Mouse (Mus musculus) CH12.LX (cell line): Measurements from ENCODE around the gene Cacnb3. TPM values are rescaled to one million over a fixed set of nuclear protein-coding genes. Genes with fewer than 3 reads are reported as not detected.

ENCODE experiments used
- DNase-seq: peaks from one replicate; pipeline ENCODE4 v3.0.0-alpha.2; 2013; ENCODE audit errors: extremely low read depth
- H3K27ac ChIP-seq: 2 replicates; pipeline ENCODE4 v1.5.1; 2012; ENCODE audit warnings: low read depth, mild to moderate bottlenecking, control low read depth, moderate library complexity; ENCODE audit not compliant: insufficient read depth
- H3K27me3 ChIP-seq: replicated peaks from 2 replicates; pipeline ENCODE3; 2012; ENCODE audit warnings: inconsistent platforms
- H3K36me3 ChIP-seq, 2 experiments: replicated peaks in 1 of 2; 2 replicates each; pipeline versions ENCODE3 to v1.6.1; 2012; ENCODE audit warnings: inconsistent platforms in 1 of 2, low read length in 1 of 2, mild to moderate bottlenecking in 1 of 2, mixed read lengths in 1 of 2, moderate library complexity in 1 of 2; ENCODE audit not compliant: control insufficient read depth in 1 of 2, insufficient read depth in 1 of 2
- H3K4me1 ChIP-seq, 2 experiments: 2 replicates each; pipeline ENCODE4 v1.6.1; 2012; ENCODE audit warnings: inconsistent platforms in 1 of 2, moderate library complexity in 1 of 2; ENCODE audit not compliant: insufficient read depth in 2 of 2, control insufficient read depth in 1 of 2
- H3K4me2 ChIP-seq: 2 replicates; pipeline ENCODE4 v1.6.1; 2012; ENCODE audit warnings: low read depth, mild to moderate bottlenecking, control low read depth; ENCODE audit not compliant: poor library complexity, insufficient read depth, severe bottlenecking
- H3K4me3 ChIP-seq, 3 experiments: fragments of 150-350 bp in 1 of 3; sonication (generic) in 1 of 3; replicated peaks in 1 of 3; 2 replicates each; pipeline versions ENCODE3 to v1.5.1; 2011 to 2012; ENCODE audit warnings: low read depth in 2 of 3, low read length in 2 of 3, mild to moderate bottlenecking in 2 of 3, moderate library complexity in 2 of 3, control low read depth in 1 of 3, improper control_type of control experiment in 1 of 3, inconsistent platforms in 1 of 3, mixed read lengths in 1 of 3; ENCODE audit not compliant: poor library complexity in 1 of 3
- H3K79me2 ChIP-seq: replicated peaks from 2 replicates; pipeline ENCODE4 v1.6.1; 2012; ENCODE audit warnings: mild to moderate bottlenecking, moderate library complexity; ENCODE audit not compliant: control insufficient read depth, poor library complexity, insufficient read depth, severe bottlenecking; ENCODE audit errors: extremely low read depth
- H3K9ac ChIP-seq: 2 replicates; pipeline ENCODE4 v1.6.1; 2012; ENCODE audit warnings: low read depth, mild to moderate bottlenecking, control low read depth, moderate library complexity; ENCODE audit not compliant: insufficient read depth
- H3K9me3 ChIP-seq: replicated peaks from 2 replicates; pipeline ENCODE3; 2012; ENCODE audit warnings: low read length, inconsistent platforms, mixed read lengths
- CHD1 ChIP-seq: IDR thresholded peaks from 2 replicates; pipeline ENCODE4 v1.6.1; 2012; ENCODE audit warnings: low read depth, low read length, improper control_type of control experiment, inconsistent platforms
- CTCF ChIP-seq, 2 experiments: IDR thresholded peaks in 1 of 2; conservative IDR thresholded peaks in 1 of 2; 2 replicates each; pipeline ENCODE4 v1.5.1; 2011 to 2012; ENCODE audit warnings: low read depth in 2 of 2, low read length in 2 of 2, improper control_type of control experiment in 1 of 2, inconsistent platforms in 1 of 2, mild to moderate bottlenecking in 1 of 2, moderate library complexity in 1 of 2
- ELF1 ChIP-seq: IDR thresholded peaks from 2 replicates; pipeline ENCODE4 v1.6.1; 2014; ENCODE audit warnings: low read depth, mild to moderate bottlenecking, inconsistent platforms, low read length, improper control_type of control experiment
- EP300 ChIP-seq: IDR thresholded peaks from 2 replicates; pipeline ENCODE4 v1.6.1; 2011; ENCODE audit warnings: low read length, improper control_type of control experiment
- GABPA ChIP-seq: IDR thresholded peaks from 2 replicates; pipeline ENCODE4 v1.6.1; 2012; ENCODE audit warnings: low read depth, low read length, improper control_type of control experiment, inconsistent platforms; ENCODE audit not compliant: insufficient replicate concordance
- JUN ChIP-seq: IDR thresholded peaks from 2 replicates; pipeline ENCODE4 v1.6.1; 2011; ENCODE audit warnings: low read depth, mild to moderate bottlenecking, low read length, improper control_type of control experiment, moderate library complexity; ENCODE audit not compliant: insufficient read depth
- JUND ChIP-seq: conservative IDR thresholded peaks from 2 replicates; pipeline ENCODE4 v1.6.1; 2011; ENCODE audit warnings: low read depth, low read length, improper control_type of control experiment
- MAZ ChIP-seq: IDR thresholded peaks from 2 replicates; pipeline ENCODE4 v1.6.1; 2012; ENCODE audit warnings: low read depth, mild to moderate bottlenecking, inconsistent platforms, low read length, improper control_type of control experiment, moderate library complexity
- MEF2A ChIP-seq: IDR thresholded peaks from 2 replicates; pipeline ENCODE4 v1.6.1; 2014; ENCODE audit warnings: low read depth, mild to moderate bottlenecking, inconsistent platforms, low read length, improper control_type of control experiment, borderline replicate concordance
- MXI1 ChIP-seq: IDR thresholded peaks from 2 replicates; pipeline ENCODE4 v1.6.1; 2011; ENCODE audit warnings: mild to moderate bottlenecking, low read depth, low read length, improper control_type of control experiment
- MYC ChIP-seq: IDR thresholded peaks from 2 replicates; pipeline ENCODE4 v1.6.1; 2011; ENCODE audit warnings: low read depth, mild to moderate bottlenecking, improper control_type of control experiment, low read length
- NRF1 ChIP-seq: IDR thresholded peaks from 2 replicates; pipeline ENCODE4 v1.6.1; 2014; ENCODE audit warnings: low read depth, mild to moderate bottlenecking, inconsistent platforms, low read length, improper control_type of control experiment, moderate library complexity
- PAX5 ChIP-seq: IDR thresholded peaks from 2 replicates; pipeline ENCODE4 v1.6.1; 2012; ENCODE audit warnings: low read length, inconsistent platforms, mixed read lengths
- RAD21 ChIP-seq: IDR thresholded peaks from 2 replicates; pipeline ENCODE4 v1.6.1; 2011; ENCODE audit warnings: low read depth, mild to moderate bottlenecking, low read length, improper control_type of control experiment, moderate library complexity
- RCOR1 ChIP-seq: conservative IDR thresholded peaks from 2 replicates; pipeline ENCODE4 v1.6.1; 2012; ENCODE audit warnings: low read depth, mild to moderate bottlenecking, inconsistent platforms, low read length, improper control_type of control experiment
- SMC3 ChIP-seq: IDR thresholded peaks from 2 replicates; pipeline ENCODE4 v1.6.1; 2011; ENCODE audit warnings: low read depth, low read length, improper control_type of control experiment
- USF1 ChIP-seq: IDR thresholded peaks from 2 replicates; pipeline ENCODE4 v1.6.1; 2014; ENCODE audit warnings: low read depth, mild to moderate bottlenecking, inconsistent platforms, low read length, improper control_type of control experiment
- ZKSCAN1 ChIP-seq: IDR thresholded peaks from 2 replicates; pipeline ENCODE4 v1.6.1; 2012; ENCODE audit warnings: low read depth, inconsistent platforms, low read length, improper control_type of control experiment, borderline replicate concordance
- ZMIZ1 ChIP-seq: IDR thresholded peaks from 2 replicates; pipeline ENCODE4 v1.6.1; 2012; ENCODE audit warnings: low read depth, mild to moderate bottlenecking, inconsistent platforms, low read length, improper control_type of control experiment
- dilution Hi-C: fragments of 300-500 bp; cut with MboI; formaldehyde crosslinking; loops from 2 replicates; pipeline ENCODE4 v1.14.3; 2020; ENCODE audit warnings: low sequenced_read_pairs; ENCODE audit not compliant: extremely low pct_unique_long_range_greater_than_20kb, extremely low pct_ligation_motif_present
- in situ Hi-C: fragments of 300-500 bp; cut with MboI; formaldehyde crosslinking; loops from 3 replicates; pipeline ENCODE4 v1.14.3; 2019; ENCODE audit warnings: low sequenced_read_pairs, low pct_ligation_motif_present, low pct_unique_long_range_greater_than_20kb, mixed read lengths
- polyA plus RNA-seq: library from polyadenylated mRNA; unstranded; fragments of >175 nt; gene quantifications from 2 replicates; pipeline ENCODE4 v1.2.1, GENCODE M21; 2012; ENCODE audit warnings: low read depth; ENCODE audit not compliant: insufficient read length
- total RNA-seq, 2 experiments: library from RNA; depleted of rRNA; stranded (reverse); fragments of 300-350 nt in 1 of 2; fragments of >200 nt in 1 of 2; gene quantifications; 2 replicates each; pipeline ENCODE4 v1.2.3; 2012 to 2014

Cacnb3 gene
- total RNA-seq (2012; rRNA removed) (2.9 and 4.3 TPM in 2 replicates), total RNA-seq (2014; rRNA removed) (2.3 and 2.5 TPM in 2 replicates), polyA plus RNA-seq (5.7 and 7.0 TPM in 2 replicates)

DNA sequence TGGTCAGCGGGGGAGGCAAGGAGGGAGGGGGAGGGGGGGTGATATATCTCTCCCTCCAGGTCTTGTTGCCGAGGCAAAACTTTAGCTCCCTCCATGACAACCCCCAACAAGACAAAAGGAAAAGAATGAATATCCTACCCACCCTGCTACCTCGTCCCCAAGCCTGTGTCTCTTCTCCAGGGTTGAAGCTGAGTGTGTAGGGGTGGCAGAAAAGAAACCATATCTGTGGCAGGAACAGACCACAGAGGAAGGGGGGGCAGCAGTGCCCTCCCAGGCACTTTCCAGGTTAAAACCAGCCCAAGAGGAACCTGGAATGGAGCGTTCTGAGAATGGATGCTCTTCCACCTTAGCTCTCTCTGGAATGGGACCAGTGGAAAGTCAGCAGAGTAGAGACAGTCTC is at the start of gene Cacnb3:
Cacnb3 (plus strand) TSS at position 301 of the 400 bp plus-strand sequence.
- Histone ChIP-seq H3K27me3 (peaks cover 95% of the 10 kb centered on the region), H3K9me3 (peaks cover 6% of the 10 kb centered on the region), H3K9ac (no peak within 1 kb of the TSS), H3K4me2 (peak within 1 kb of the TSS; percentile 23), H3K27ac (no peak within 1 kb of the TSS), H3K36me3 (no peaks in the 10 kb centered on the region), H3K4me1 (peaks cover 12 to 45% of the 10 kb centered on the region in 2 experiments), H3K4me3 (peak within 1 kb of the TSS in 2 of 3 experiments; percentile 8 to 20), H3K79me2 (no peaks in the 10 kb centered on the region; the same call in 1 of the 2 replicates)
- dilution Hi-C loops: no loop called here
- in situ Hi-C loops: loop anchor here (5.0 kb wide), 1 partner anchor 63 kb away; no protein-coding TSS in a partner anchor
- TF ChIP-seq RCOR1: no peak
- TF ChIP-seq JUND: no peak
- TF ChIP-seq JUN: no peak
- TF ChIP-seq MYC: no peak
- no peak for TF ChIP-seq RAD21
- TF ChIP-seq ZKSCAN1: no peak
- no peak for TF ChIP-seq ELF1
- TF ChIP-seq CHD1: no peak
- no peak for TF ChIP-seq MAZ
- DNase-seq: no peak

DNA sequence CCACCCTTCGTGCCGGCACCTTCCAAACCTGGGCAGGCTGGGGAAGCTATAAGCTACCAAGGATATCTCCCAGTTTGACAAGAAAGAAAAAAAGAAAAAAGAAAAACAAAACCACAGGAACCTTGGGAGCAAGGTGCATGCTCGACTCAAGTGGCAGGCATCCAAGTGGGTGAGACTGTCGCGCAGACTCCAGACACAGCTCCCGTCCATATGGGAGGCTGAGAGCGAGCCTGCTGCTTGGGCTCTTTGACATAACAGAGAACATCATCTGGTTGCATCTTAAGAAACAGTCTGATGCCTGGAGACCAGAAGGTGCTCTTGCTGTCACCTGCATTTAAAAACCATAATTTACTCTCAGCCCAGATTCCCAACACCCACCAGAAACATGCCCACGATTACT is 48.2 kb upstream of the Cacnb3 start:
- no peak for DNase-seq
- no peak overlapping the region for H3K4me3 ChIP-seq
- dilution Hi-C loops: no loop called here
- no peak overlapping the region for H3K9ac ChIP-seq
- H3K4me2 ChIP-seq: no peak overlapping the region
- no peaks in the 10 kb centered on the region for H3K4me1 ChIP-seq
- no peak for TF ChIP-seq GABPA
- H3K27me3 ChIP-seq: peaks cover 56% of the 10 kb centered on the region
- in situ Hi-C loops: loop anchor here (5.0 kb wide), 1 partner anchor 35 kb away; no protein-coding TSS in a partner anchor
- H3K36me3 ChIP-seq: no peaks in the 10 kb centered on the region
- no peaks in the 10 kb centered on the region for H3K79me2 ChIP-seq
- H3K9me3 ChIP-seq: no peaks in the 10 kb centered on the region
- no peak overlapping the region for H3K27ac ChIP-seq

DNA sequence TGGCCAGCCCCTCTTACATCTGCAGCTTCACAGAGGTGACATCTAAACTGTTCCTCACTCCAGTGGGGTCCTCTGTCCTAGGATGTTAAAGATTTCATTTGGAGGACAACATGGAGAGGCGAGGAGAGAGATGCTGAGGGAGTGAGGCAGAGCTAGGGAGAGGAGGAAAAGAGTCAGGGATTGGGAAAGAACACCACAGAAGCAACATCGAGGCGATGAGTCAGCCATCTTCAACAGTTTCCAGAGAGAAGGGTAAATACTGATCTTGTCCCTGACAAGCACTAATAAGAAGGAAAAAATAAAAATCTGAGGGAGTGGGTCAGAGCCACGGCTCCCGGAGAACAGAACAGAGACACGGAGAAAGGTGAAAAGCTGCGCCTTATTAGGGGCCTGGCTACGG is 47.6 kb upstream of the Cacnb3 start:
- Histone ChIP-seq H3K9ac (no peak overlapping the region), H3K4me3 (no peak overlapping the region), H3K27ac (no peak overlapping the region), H3K79me2 (no peaks in the 10 kb centered on the region), H3K9me3 (no peaks in the 10 kb centered on the region), H3K27me3 (peaks cover 52% of the 10 kb centered on the region), H3K4me1 (no peaks in the 10 kb centered on the region), H3K4me2 (no peak overlapping the region), H3K36me3 (no peaks in the 10 kb centered on the region)
- no peak for DNase-seq
- dilution Hi-C loops: no loop called here
- TF ChIP-seq NRF1: no peak
- no peak for TF ChIP-seq MEF2A
- no peak for TF ChIP-seq USF1
- no peak for TF ChIP-seq MXI1
- no peak for TF ChIP-seq SMC3
- no peak for TF ChIP-seq EP300
- no peak for TF ChIP-seq RAD21
- TF ChIP-seq CTCF (conservative IDR thresholded peaks at IDR 0.05 in 1 of 2, IDR thresholded peaks at IDR 0.05 in 1 of 2; ENCODE audit: low read depth in 2 of 2, low read length in 2 of 2): no peak
- TF ChIP-seq PAX5: no peak
- TF ChIP-seq ZMIZ1: no peak
- TF ChIP-seq, all 38 proteins: peak for 0
- in situ Hi-C loops: loop anchor here (5.0 kb wide), 1 partner anchor 34 kb away; no protein-coding TSS in a partner anchor
